Comparison of ENCODE assay signal across 15 mouse cellular contexts in genomic region chr17:4767947-4768522, GRCm38 (mm10).
DNase-seq lines count a peak whose midpoint lies in the region.
"Had no signal": no experiment of that assay in that cellular context is flagged by ENCODE, and none has a peak within 500 bp of the region (broad histone marks: within the 10 kb centered on the region; RNA-seq: fewer than 3 reads in every experiment).

No protein-coding gene starts in this region.

- peak; percentile 21 for DNase-seq in adrenal gland, adult 8-10 months
- no peak for DNase-seq in adrenal gland, postnatal 4 days (ENCODE audit: low spot score in 2 of 2)
- DNase-seq in ovary, adult 18-20 months (ENCODE audit: low spot score), result peak; percentile 46
- no peak for DNase-seq in ovary, postnatal 10 days (ENCODE audit: low spot score)
- DNase-seq in adrenal gland, postnatal 25 days, result peak; percentile 32
- peak; percentile 40 for DNase-seq in skeletal muscle tissue, adult 2 months (ENCODE audit: low read depth, low spot score)
- DNase-seq in cerebellum, postnatal 10 days, result no peak
- no peak for DNase-seq in urinary bladder, postnatal 14 days (ENCODE audit: low spot score)
- DNase-seq: cerebellum, postnatal 14 days; gastrocnemius, postnatal 36 days; kidney, postnatal 4 days; layer of hippocampus, adult 9-11 months; lung, adult 2 months; right cerebral cortex, adult 18-20 months; thymus, postnatal 36 days had no signal

Comparison
In these comparisons a context has a peak if more than half of its experiments do, and no peak if none do; other contexts are left out.
1. DNase-seq: peak in adrenal gland, adult 8-10 months (single experiment), ovary, adult 18-20 months (single experiment), adrenal gland, postnatal 25 days (single experiment) and skeletal muscle tissue, adult 2 months (single experiment); none in adrenal gland, postnatal 4 days (0 of 2), ovary, postnatal 10 days (single experiment), cerebellum, postnatal 10 days (0 of 2) and urinary bladder, postnatal 14 days (single experiment).